26 mouse cellular contexts compared by ENCODE assay signal in genomic region chr4:108037027-108037426, GRCm38 (mm10). TPM values are rescaled to one million over a fixed set of nuclear protein-coding genes. Genes with fewer than 3 reads are reported as not detected.
DNase-seq lines count a peak whose midpoint lies in the region; ATAC-seq and TF ChIP-seq lines count a peak whose summit lies in the region.
"Had no signal": no experiment of that assay in that cellular context is flagged by ENCODE, and none has a peak within 500 bp of the region (broad histone marks: within the 10 kb centered on the region; RNA-seq: fewer than 3 reads in every experiment).

No protein-coding gene starts in this region.

- no peak overlapping the region for H3K9ac ChIP-seq in forebrain, embryonic 14.5 days (ENCODE audit: low read length)
- no peak overlapping the region for H3K9ac ChIP-seq in forebrain, embryonic 15.5 days (replicated peaks)
- no peak overlapping the region for H3K9ac ChIP-seq in neural tube, embryonic 14.5 days (replicated peaks; ENCODE audit: low read depth, low read length)
- H3K9ac ChIP-seq: embryonic facial prominence, embryonic 12.5 days; forebrain, postnatal 0 days; kidney, embryonic 15.5 days; limb, embryonic 13.5 days; liver, embryonic 13.5 days; midbrain, embryonic 15.5 days had no signal

- TF ChIP-seq CTCF in layer of hippocampus, adult 2 months (conservative IDR thresholded peaks at IDR 0.05), result no peak

- H3K9me3 ChIP-seq in forebrain, embryonic 14.5 days (replicated peaks; ENCODE audit: control insufficient read depth, low read length), result no peaks in the 10 kb centered on the region
- no peaks in the 10 kb centered on the region for H3K9me3 ChIP-seq in forebrain, embryonic 15.5 days
- no peaks in the 10 kb centered on the region for H3K9me3 ChIP-seq in neural tube, embryonic 14.5 days (ENCODE audit: control insufficient read depth, low read length)
- H3K9me3 ChIP-seq: embryonic facial prominence, embryonic 12.5 days; forebrain, embryonic 10.5 days; kidney, embryonic 15.5 days; limb, embryonic 13.5 days; liver, embryonic 13.5 days; midbrain, embryonic 15.5 days had no signal

- no peak for ATAC-seq in forebrain, embryonic 14.5 days
- ATAC-seq in forebrain, embryonic 15.5 days (replicated peaks), result no peak
- 0 out of 2 replicates have a peak, but pooled peaks have one; percentile 44 for ATAC-seq in neural tube, embryonic 14.5 days (ENCODE audit: low read depth)
- ATAC-seq: forebrain, postnatal 0 days; hindbrain, embryonic 16.5 days; lung, postnatal 0 days; midbrain, embryonic 15.5 days had no signal

- no peaks in the 10 kb centered on the region for H3K4me1 ChIP-seq in forebrain, embryonic 14.5 days (ENCODE audit: control insufficient read depth, insufficient read depth, low read length)
- peaks cover 4% of the 10 kb centered on the region for H3K4me1 ChIP-seq in forebrain, embryonic 15.5 days
- H3K4me1 ChIP-seq in neural tube, embryonic 14.5 days (ENCODE audit: control insufficient read depth, insufficient read depth, low read length), result 0 out of 2 replicates have a peak, but pooled peaks cover under 1% of the 10 kb centered on the region

- H3K4me2 ChIP-seq in forebrain, embryonic 14.5 days (ENCODE audit: low read length), result no peak overlapping the region
- no peak overlapping the region for H3K4me2 ChIP-seq in forebrain, embryonic 15.5 days (replicated peaks)
- no peak overlapping the region for H3K4me2 ChIP-seq in neural tube, embryonic 14.5 days (ENCODE audit: low read depth, low read length)
- H3K4me2 ChIP-seq: embryonic facial prominence, embryonic 12.5 days; kidney, embryonic 15.5 days; limb, embryonic 13.5 days; liver, embryonic 13.5 days; midbrain, embryonic 15.5 days had no signal

- peaks cover 11% of the 10 kb centered on the region for H3K27me3 ChIP-seq in forebrain, embryonic 14.5 days (replicated peaks; ENCODE audit: control insufficient read depth, insufficient read depth, low read length)
- H3K27me3 ChIP-seq in forebrain, embryonic 15.5 days, result peaks cover 12% of the 10 kb centered on the region; the same call in 1 of the 2 replicates
- H3K27me3 ChIP-seq in neural tube, embryonic 14.5 days (ENCODE audit: control insufficient read depth, insufficient read depth, low read length), result peaks cover 9% of the 10 kb centered on the region
- H3K27me3 ChIP-seq: CH12.LX had no signal

- no peaks in the 10 kb centered on the region for H3K36me3 ChIP-seq in forebrain, embryonic 14.5 days (ENCODE audit: control insufficient read depth, insufficient read depth, low read length)
- no peaks in the 10 kb centered on the region for H3K36me3 ChIP-seq in forebrain, embryonic 15.5 days
- H3K36me3 ChIP-seq in neural tube, embryonic 14.5 days (ENCODE audit: control insufficient read depth, insufficient read depth, low read length), result no peaks in the 10 kb centered on the region
- H3K36me3 ChIP-seq: embryonic facial prominence, embryonic 12.5 days; midbrain, embryonic 15.5 days had no signal

- no peak overlapping the region for H3K27ac ChIP-seq in forebrain, embryonic 14.5 days (ENCODE audit: low read depth, low read length)
- no peak overlapping the region for H3K27ac ChIP-seq in forebrain, embryonic 15.5 days (replicated peaks)
- H3K27ac ChIP-seq in layer of hippocampus, adult 2 months, result peak overlapping the region; percentile 39; the same call in 1 of the 2 replicates
- H3K27ac ChIP-seq in neural tube, embryonic 14.5 days (ENCODE audit: low read depth, low read length), result no peak overlapping the region
- H3K27ac ChIP-seq: embryonic facial prominence, embryonic 12.5 days; forebrain, embryonic 10.5 days; kidney, embryonic 15.5 days; limb, embryonic 13.5 days; liver, embryonic 13.5 days; midbrain, embryonic 15.5 days had no signal

- intact Hi-C loops in heart, postnatal 36 days (cut with DNase I), result no loop called here

- WGBS in forebrain, embryonic 14.5 days, result 60% methylated on average over 8 of the region's 8 CpGs
- WGBS in forebrain, embryonic 15.5 days, result 53% methylated on average over 8 of the region's 8 CpGs
- WGBS in neural tube, embryonic 14.5 days, result 69% methylated on average over 8 of the region's 8 CpGs

- peak; percentile 9 for DNase-seq in forebrain, embryonic 14.5 days (ENCODE audit: low spot score)
- peak; percentile 57 to 68 for DNase-seq in heart, adult 18-20 months
- DNase-seq in heart, postnatal 36 days, result no peak
- DNase-seq in layer of hippocampus, adult 2 months (ENCODE audit: low spot score in 2 of 2), result no peak
- no peak for DNase-seq in layer of hippocampus, adult 9-10 months (ENCODE audit: low spot score)
- DNase-seq in urinary bladder, postnatal 25 days (ENCODE audit: low spot score), result no peak
- DNase-seq: adrenal gland, postnatal 10 days; cerebellum, adult 11 months; cerebellum, adult 9-11 months; embryo, embryonic 11 days; forebrain, postnatal 0 days; kidney, adult 18-20 months; kidney, postnatal 25 days; liver, embryonic 13.5 days; lung, adult 18-20 months; thymus, postnatal 4 days had no signal

- H3K4me3 ChIP-seq in forebrain, embryonic 14.5 days (ENCODE audit: low read depth, low read length), result no peak overlapping the region
- no peak overlapping the region for H3K4me3 ChIP-seq in forebrain, embryonic 15.5 days
- no peak overlapping the region for H3K4me3 ChIP-seq in layer of hippocampus, adult 2 months
- no peak overlapping the region for H3K4me3 ChIP-seq in neural tube, embryonic 14.5 days (ENCODE audit: low read depth, low read length)
- H3K4me3 ChIP-seq: embryonic facial prominence, embryonic 12.5 days; forebrain, embryonic 10.5 days; kidney, embryonic 15.5 days; limb, embryonic 13.5 days; liver, embryonic 13.5 days; midbrain, embryonic 15.5 days had no signal

RNA-seq across cellular contexts. Expression of gene Podn, which starts 59.2 kb away (rescaled TPM):
- polyA plus RNA-seq in forebrain, embryonic 14.5 days (2014; fragmentation: Nextera tagmentation; extraction: Ambion mirVana), result 0.19 and 0.85 TPM in 2 replicates
- polyA plus RNA-seq in forebrain, embryonic 15.5 days (2015; fragmentation: Nextera tagmentation; extraction: Ambion mirVana), result 0.14 and 0.33 TPM in 2 replicates
- 10 to 100 TPM; 15.7 to 17.2 TPM for total RNA-seq in heart, adult 18-20 months (2021)
- total RNA-seq in heart, postnatal 36 days (2021), result 10 to 100 TPM; 25.6 to 26.3 TPM
- total RNA-seq in layer of hippocampus, adult 2 months (2021), result 10 to 100 TPM; 10.2 to 10.4 TPM
- polyA plus RNA-seq in neural tube, embryonic 14.5 days (2014; fragmentation: Nextera tagmentation; extraction: Ambion mirVana), result 0.75 and 1.3 TPM in 2 replicates

Comparison
In these comparisons a context has a peak if more than half of its experiments do, and no peak if none do; other contexts are left out.
1. DNase-seq: peak in forebrain, embryonic 14.5 days (single experiment) and heart, adult 18-20 months (2 of 2); none in heart, postnatal 36 days (0 of 2), layer of hippocampus, adult 2 months (0 of 2), layer of hippocampus, adult 9-10 months (single experiment) and urinary bladder, postnatal 25 days (single experiment).